Mouse (Mus musculus): ENCODE measurements at regions not wholly inside any gene's neighbourhood (a gene's known extent, or its start where the extent isn't known, plus 50 kb on each side); places are given as distances from the start of the nearest gene placed in this dataset.

GRCm38 (mm10) chr2:10990043-10990728 is 181.7 kb upstream of the Prkcq start:
- Histone ChIP-seq H3K4me3 (ENCODE audit: low read depth, low read length) (no peak overlapping the region), H3K9me3 (ENCODE audit: control insufficient read depth, low read length) (no peaks in the 10 kb centered on the region), H3K9ac (ENCODE audit: low read depth, low read length) (no peak overlapping the region), H3K27me3 (replicated peaks; ENCODE audit: control insufficient read depth, insufficient read depth, low read length) (no peaks in the 10 kb centered on the region), H3K27ac (replicated peaks; ENCODE audit: low read depth, low read length) (no peak overlapping the region), H3K36me3 (ENCODE audit: control insufficient read depth, insufficient read depth, low read length) (no peaks in the 10 kb centered on the region), H3K4me2 (ENCODE audit: low read depth, low read length) (no peak overlapping the region), H3K4me1 (ENCODE audit: control insufficient read depth, insufficient read depth, low read length) (0 out of 2 replicates have a peak, but pooled peaks cover 2% of the 10 kb centered on the region)
- DNase-seq (ENCODE audit: low spot score) (no peak), ATAC-seq (ENCODE audit: low read depth) (no peak)
- WGBS: 90% methylated on average over 7 of the region's 7 CpGs

GRCm38 (mm10) chr2:10998798-10999197 is 173.1 kb upstream of the Prkcq start:
- DNase-seq (ENCODE audit: low spot score) (peak; percentile 11), ATAC-seq (ENCODE audit: low read depth) (no peak)
- 47% methylated on average over 1 of the region's 1 CpGs for WGBS

GRCm38 (mm10) chr2:10999217-10999618 is 172.7 kb upstream of the Prkcq start:
- no peak overlapping the region for H3K4me3 ChIP-seq (ENCODE audit: low read depth, low read length)
- H3K9ac ChIP-seq (ENCODE audit: low read depth, low read length): no peak overlapping the region
- whole genome bisulfite sequencing: 79% methylated on average over 1 of the region's 1 CpGs
- no peaks in the 10 kb centered on the region for H3K9me3 ChIP-seq (ENCODE audit: control insufficient read depth, low read length)
- H3K36me3 ChIP-seq (ENCODE audit: control insufficient read depth, insufficient read depth, low read length): no peaks in the 10 kb centered on the region
- H3K27me3 ChIP-seq (replicated peaks; ENCODE audit: control insufficient read depth, insufficient read depth, low read length): no peaks in the 10 kb centered on the region
- H3K4me2 ChIP-seq (ENCODE audit: low read depth, low read length): no peak overlapping the region
- H3K4me1 ChIP-seq (ENCODE audit: control insufficient read depth, insufficient read depth, low read length): no peaks in the 10 kb centered on the region
- peak; percentile 24 for DNase-seq (ENCODE audit: low spot score)
- ATAC-seq (ENCODE audit: low read depth): 0 out of 2 replicates have a peak, but pooled peaks have one; percentile 18
- H3K27ac ChIP-seq (replicated peaks; ENCODE audit: low read depth, low read length): no peak overlapping the region

More at GRCm38 (mm10) chr2:10998798-10999197, 173.1 kb upstream of the Prkcq start:
- H3K4me1 ChIP-seq (ENCODE audit: control insufficient read depth, insufficient read depth, low read length): no peaks in the 10 kb centered on the region
- H3K4me2 ChIP-seq (ENCODE audit: low read depth, low read length): no peak overlapping the region
- H3K36me3 ChIP-seq (ENCODE audit: control insufficient read depth, insufficient read depth, low read length): no peaks in the 10 kb centered on the region
- H3K9ac ChIP-seq (ENCODE audit: low read depth, low read length): no peak overlapping the region
- H3K9me3 ChIP-seq (ENCODE audit: control insufficient read depth, low read length): no peaks in the 10 kb centered on the region
- no peak overlapping the region for H3K27ac ChIP-seq (replicated peaks; ENCODE audit: low read depth, low read length)
- H3K4me3 ChIP-seq (ENCODE audit: low read depth, low read length): no peak overlapping the region
- no peaks in the 10 kb centered on the region for H3K27me3 ChIP-seq (replicated peaks; ENCODE audit: control insufficient read depth, insufficient read depth, low read length)

- no peak overlapping the region for H3K27ac ChIP-seq (replicated peaks; ENCODE audit: low read depth, low read length)
- WGBS: 69% methylated on average over 2 of the region's 2 CpGs
- no peak overlapping the region for H3K4me3 ChIP-seq (ENCODE audit: low read depth, low read length)
Observed at GRCm38 (mm10) chr2:11005806-11006205, 166.1 kb upstream of the Prkcq start.

GRCm38 (mm10) chr2:11011041-11011962 is 160.6 kb upstream of the Prkcq start:
- H3K4me3 ChIP-seq (ENCODE audit: low read depth, low read length): no peak overlapping the region
- H3K36me3 ChIP-seq (ENCODE audit: control insufficient read depth, insufficient read depth, low read length): no peaks in the 10 kb centered on the region
- H3K4me2 ChIP-seq (ENCODE audit: low read depth, low read length): no peak overlapping the region
- no peak overlapping the region for H3K27ac ChIP-seq (replicated peaks; ENCODE audit: low read depth, low read length)
- H3K4me1 ChIP-seq (ENCODE audit: control insufficient read depth, insufficient read depth, low read length): no peaks in the 10 kb centered on the region
- no peak for ATAC-seq (ENCODE audit: low read depth)
- H3K9ac ChIP-seq (ENCODE audit: low read depth, low read length): no peak overlapping the region
- DNase-seq (ENCODE audit: low spot score): no peak
- 71% methylated on average over 11 of the region's 11 CpGs for WGBS
- no peaks in the 10 kb centered on the region for H3K27me3 ChIP-seq (replicated peaks; ENCODE audit: control insufficient read depth, insufficient read depth, low read length)
- no peaks in the 10 kb centered on the region for H3K9me3 ChIP-seq (ENCODE audit: control insufficient read depth, low read length)

More at GRCm38 (mm10) chr2:11005806-11006205, 166.1 kb upstream of the Prkcq start:
- ATAC-seq (ENCODE audit: low read depth) (no peak), DNase-seq (ENCODE audit: low spot score) (no peak)
- Histone ChIP-seq H3K9ac (ENCODE audit: low read depth, low read length) (no peak overlapping the region), H3K4me1 (ENCODE audit: control insufficient read depth, insufficient read depth, low read length) (peaks cover 8% of the 10 kb centered on the region; the same call in 1 of the 2 replicates), H3K4me2 (ENCODE audit: low read depth, low read length) (no peak overlapping the region), H3K36me3 (ENCODE audit: control insufficient read depth, insufficient read depth, low read length) (no peaks in the 10 kb centered on the region), H3K9me3 (ENCODE audit: control insufficient read depth, low read length) (no peaks in the 10 kb centered on the region), H3K27me3 (replicated peaks; ENCODE audit: control insufficient read depth, insufficient read depth, low read length) (no peaks in the 10 kb centered on the region)

GRCm38 (mm10) chr2:11012312-11012860 is 159.5 kb upstream of the Prkcq start:
- Histone ChIP-seq H3K27me3 (replicated peaks; ENCODE audit: control insufficient read depth, insufficient read depth, low read length) (no peaks in the 10 kb centered on the region), H3K4me2 (ENCODE audit: low read depth, low read length) (no peak overlapping the region), H3K9ac (ENCODE audit: low read depth, low read length) (no peak overlapping the region), H3K4me3 (ENCODE audit: low read depth, low read length) (no peak overlapping the region), H3K27ac (replicated peaks; ENCODE audit: low read depth, low read length) (no peak overlapping the region), H3K4me1 (ENCODE audit: control insufficient read depth, insufficient read depth, low read length) (no peaks in the 10 kb centered on the region), H3K9me3 (ENCODE audit: control insufficient read depth, low read length) (no peaks in the 10 kb centered on the region), H3K36me3 (ENCODE audit: control insufficient read depth, insufficient read depth, low read length) (no peaks in the 10 kb centered on the region)
- 61% methylated on average over 4 of the region's 4 CpGs for WGBS
- no peak for ATAC-seq (ENCODE audit: low read depth)
- peak; percentile 26 for DNase-seq (ENCODE audit: low spot score)

- Histone ChIP-seq H3K4me1 (ENCODE audit: control insufficient read depth, insufficient read depth, low read length) (no peaks in the 10 kb centered on the region), H3K4me3 (ENCODE audit: low read depth, low read length) (no peak overlapping the region), H3K9me3 (ENCODE audit: control insufficient read depth, low read length) (no peaks in the 10 kb centered on the region), H3K36me3 (ENCODE audit: control insufficient read depth, insufficient read depth, low read length) (no peaks in the 10 kb centered on the region), H3K27me3 (replicated peaks; ENCODE audit: control insufficient read depth, insufficient read depth, low read length) (no peaks in the 10 kb centered on the region), H3K9ac (ENCODE audit: low read depth, low read length) (no peak overlapping the region), H3K27ac (replicated peaks; ENCODE audit: low read depth, low read length) (no peak overlapping the region), H3K4me2 (ENCODE audit: low read depth, low read length) (no peak overlapping the region)
- DNase-seq (ENCODE audit: low spot score) (no peak), ATAC-seq (ENCODE audit: low read depth) (no peak)
- 87% methylated on average over 3 of the region's 3 CpGs for WGBS
Observed at GRCm38 (mm10) chr2:11013154-11013553, 158.8 kb upstream of the Prkcq start.

- no peak overlapping the region for H3K4me2 ChIP-seq (ENCODE audit: low read depth, low read length)
- H3K27me3 ChIP-seq (replicated peaks; ENCODE audit: control insufficient read depth, insufficient read depth, low read length): no peaks in the 10 kb centered on the region
- no peak overlapping the region for H3K27ac ChIP-seq (replicated peaks; ENCODE audit: low read depth, low read length)
- H3K4me1 ChIP-seq (ENCODE audit: control insufficient read depth, insufficient read depth, low read length): no peaks in the 10 kb centered on the region
- no peak overlapping the region for H3K4me3 ChIP-seq (ENCODE audit: low read depth, low read length)
- H3K36me3 ChIP-seq (ENCODE audit: control insufficient read depth, insufficient read depth, low read length): no peaks in the 10 kb centered on the region
- no peak for DNase-seq (ENCODE audit: low spot score)
- H3K9ac ChIP-seq (ENCODE audit: low read depth, low read length): no peak overlapping the region
- no peaks in the 10 kb centered on the region for H3K9me3 ChIP-seq (ENCODE audit: control insufficient read depth, low read length)
- WGBS: 71% methylated on average over 1 of the region's 1 CpGs
- no peak for ATAC-seq (ENCODE audit: low read depth)
Observed at GRCm38 (mm10) chr2:11016446-11016845, 155.5 kb upstream of the Prkcq start.

Data from embryonic facial prominence, embryonic 14.5 days (tissue).